ENCODE assay signal across 8 mouse cellular contexts in the genomic region with DNA sequence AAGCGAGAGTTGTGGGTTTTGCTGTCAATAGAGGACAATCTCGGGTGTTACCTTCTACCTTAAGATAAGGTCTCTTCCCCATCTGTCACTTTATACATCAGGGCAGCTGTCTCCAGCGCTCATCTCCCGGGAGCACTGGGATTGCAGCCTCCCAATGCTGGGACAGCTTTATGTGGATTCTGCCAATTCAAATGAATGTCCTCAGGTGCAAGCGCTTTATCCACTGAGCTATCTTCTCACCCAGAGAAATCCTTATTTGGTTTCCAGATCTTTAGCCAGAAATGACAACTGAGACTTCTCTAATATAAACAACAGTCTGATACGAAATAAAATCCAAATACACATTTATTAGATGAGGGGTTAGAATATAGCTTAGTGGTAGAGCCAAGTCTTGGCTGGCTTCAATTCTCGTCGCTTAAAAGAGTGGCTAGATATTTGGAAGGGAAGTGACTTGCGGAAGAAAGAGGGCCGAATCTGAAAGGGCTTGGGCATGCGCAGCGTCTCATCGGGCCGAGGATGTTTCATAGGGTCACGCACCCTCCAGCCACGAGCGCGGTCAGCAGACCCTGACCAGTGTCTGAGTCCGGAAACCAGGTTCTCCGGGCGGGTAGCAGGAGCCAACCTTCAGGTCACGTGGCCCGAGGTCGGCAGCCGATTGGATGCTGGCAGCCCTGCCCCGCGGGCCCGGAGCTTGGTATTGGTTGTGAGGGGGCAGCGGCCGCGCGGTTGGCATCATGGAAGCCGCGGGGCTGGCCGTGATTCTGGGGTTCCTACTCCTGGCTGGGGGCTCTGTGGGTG. TPM values are rescaled to one million over a fixed set of nuclear protein-coding genes. Genes with fewer than 3 reads are reported as not detected.
A peak's percentile ranks its signal among the peaks of the same experiment; 100 is the strongest.
DNase-seq lines count a peak whose midpoint lies in the region; ATAC-seq and TF ChIP-seq lines count a peak whose summit lies in the region.

A gene (plus strand): TSS at position 622 of the 798 bp plus-strand sequence.

- TF ChIP-seq POLR2A in embryonic fibroblast, embryonic 13.5 days (IDR thresholded peaks at IDR 0.05; ENCODE audit: low read depth, low read length), result peak; percentile 86
- 0 out of 2 replicates have a peak, but pooled peaks have one; percentile 15 for TF ChIP-seq POLR2A in limb, embryonic 14.5 days (IDR thresholded peaks at IDR 0.05; ENCODE audit: borderline replicate concordance, extremely low read depth, insufficient read depth, insufficient read length)
- peak; percentile 46 for TF ChIP-seq POLR2A in spleen, adult 2 months (IDR thresholded peaks at IDR 0.05; ENCODE audit: low read depth, low read length)

- 0 out of 2 replicates have a peak, but pooled peaks cover 7% of the 10 kb centered on the region for H3K27me3 ChIP-seq in kidney, embryonic 14.5 days (ENCODE audit: control insufficient read depth, insufficient read depth, low read length)
- 0 out of 2 replicates have a peak, but pooled peaks cover 3% of the 10 kb centered on the region for H3K27me3 ChIP-seq in limb, embryonic 14.5 days (ENCODE audit: control insufficient read depth, insufficient read depth, low read length)
- no peaks in the 10 kb centered on the region for H3K27me3 ChIP-seq in midbrain, embryonic 16.5 days (ENCODE audit: control insufficient read depth, insufficient read depth, low read depth, low read length)
- no peaks in the 10 kb centered on the region for H3K27me3 ChIP-seq in spleen, adult 2 months (ENCODE audit: control insufficient read depth, insufficient read depth, low read length)

- 5% methylated on average over 35 of the region's 35 CpGs for WGBS in kidney, embryonic 14.5 days
- WGBS in limb, embryonic 14.5 days, result 5% methylated on average over 31 of the region's 35 CpGs
- 3% methylated on average over 35 of the region's 35 CpGs for WGBS in midbrain, embryonic 16.5 days
- 6% methylated on average over 35 of the region's 35 CpGs for WGBS in spleen, adult 2 months

- ATAC-seq in kidney, embryonic 14.5 days (ENCODE audit: low FRiP score, low TSS enrichment), result peak; percentile 88
- ATAC-seq in limb, embryonic 14.5 days (ENCODE audit: low FRiP score, low read depth), result peak; percentile 92
- ATAC-seq in midbrain, embryonic 16.5 days, result peak; percentile 88

- peak within 1 kb of the TSS; percentile 51 for H3K4me3 ChIP-seq in embryonic fibroblast, embryonic 13.5 days (ENCODE audit: insufficient read depth, low read length)
- peak within 1 kb of the TSS; percentile 80 for H3K4me3 ChIP-seq in kidney, embryonic 14.5 days (ENCODE audit: low read length)
- H3K4me3 ChIP-seq in limb, embryonic 14.5 days (replicated peaks; ENCODE audit: low read length), result peak within 1 kb of the TSS; percentile 73
- peak within 1 kb of the TSS; percentile 78 for H3K4me3 ChIP-seq in midbrain, embryonic 16.5 days (ENCODE audit: low read depth, low read length)
- peak within 1 kb of the TSS; percentile 78 for H3K4me3 ChIP-seq in spleen, adult 2 months (ENCODE audit: extremely low read depth, insufficient read depth, insufficient read length)

- H3K9ac ChIP-seq in kidney, embryonic 14.5 days (ENCODE audit: low read depth, low read length), result peak within 1 kb of the TSS; percentile 74
- peak within 1 kb of the TSS; percentile 70 for H3K9ac ChIP-seq in limb, embryonic 14.5 days (ENCODE audit: low read depth, low read length, severe bottlenecking)
- peak within 1 kb of the TSS; percentile 92 for H3K9ac ChIP-seq in midbrain, embryonic 16.5 days (ENCODE audit: low read depth, low read length)

- H3K4me2 ChIP-seq in kidney, embryonic 14.5 days (replicated peaks; ENCODE audit: low read depth, low read length), result peak within 1 kb of the TSS; percentile 92
- peak within 1 kb of the TSS; percentile 99 for H3K4me2 ChIP-seq in limb, embryonic 14.5 days (replicated peaks; ENCODE audit: low read depth, low read length, severe bottlenecking)
- H3K4me2 ChIP-seq in midbrain, embryonic 16.5 days (ENCODE audit: low read length), result peak within 1 kb of the TSS; percentile 94

- H3K36me3 ChIP-seq in kidney, embryonic 14.5 days (ENCODE audit: control insufficient read depth, insufficient read depth, low read length), result no peaks in the 10 kb centered on the region
- no peaks in the 10 kb centered on the region for H3K36me3 ChIP-seq in limb, embryonic 14.5 days (ENCODE audit: control insufficient read depth, insufficient read depth, low read length)
- no peaks in the 10 kb centered on the region for H3K36me3 ChIP-seq in midbrain, embryonic 16.5 days (ENCODE audit: control insufficient read depth, insufficient read depth, low read length)
- H3K36me3 ChIP-seq in spleen, adult 2 months (ENCODE audit: control insufficient read depth, insufficient read depth, low read length), result no peaks in the 10 kb centered on the region

- no peak for TF ChIP-seq CTCF in embryonic fibroblast, embryonic 13.5 days (IDR thresholded peaks at IDR 0.05; ENCODE audit: borderline replicate concordance, insufficient read depth, low read length)
- no peak for TF ChIP-seq CTCF in spleen, adult 2 months (IDR thresholded peaks at IDR 0.05; ENCODE audit: extremely low read depth, insufficient read depth, insufficient read length, insufficient replicate concordance)

- H3K27ac ChIP-seq in embryonic fibroblast, embryonic 13.5 days (ENCODE audit: insufficient read depth, low read length), result no peak within 1 kb of the TSS
- no peak within 1 kb of the TSS for H3K27ac ChIP-seq in kidney, embryonic 14.5 days (ENCODE audit: low read depth, low read length)
- no peak within 1 kb of the TSS for H3K27ac ChIP-seq in limb, embryonic 14.5 days (replicated peaks; ENCODE audit: low read depth, low read length)
- H3K27ac ChIP-seq in midbrain, embryonic 16.5 days (ENCODE audit: low read length), result peak within 1 kb of the TSS; percentile 82
- H3K27ac ChIP-seq in spleen, adult 2 months (ENCODE audit: insufficient read depth, low read length), result peak within 1 kb of the TSS; percentile 75

- DNase-seq in B cell, adult 2 months, result peak; percentile 93 to 94
- peak; percentile 98 for DNase-seq in brain, adult 2 months (ENCODE audit: low read depth, low spot score)
- DNase-seq in heart, adult 9 months (ENCODE audit: low spot score in 2 of 2), result peak; percentile 96 to 98
- peak; percentile 90 for DNase-seq in limb, embryonic 14.5 days (ENCODE audit: low spot score)
- DNase-seq in spleen, adult 2 months (ENCODE audit: low read depth in 1 of 2, low spot score in 2 of 2), result peak; percentile 77 to 99

- H3K9me3 ChIP-seq in kidney, embryonic 14.5 days (ENCODE audit: control insufficient read depth, low read length), result no peaks in the 10 kb centered on the region
- no peaks in the 10 kb centered on the region for H3K9me3 ChIP-seq in limb, embryonic 14.5 days (ENCODE audit: control insufficient read depth, low read length)
- no peaks in the 10 kb centered on the region for H3K9me3 ChIP-seq in midbrain, embryonic 16.5 days (replicated peaks; ENCODE audit: control insufficient read depth, low read length, poor library complexity, severe bottlenecking)

- H3K4me1 ChIP-seq in embryonic fibroblast, embryonic 13.5 days (ENCODE audit: control insufficient read depth, insufficient read depth, low read length), result no peaks in the 10 kb centered on the region; the same call in 1 of the 2 replicates
- H3K4me1 ChIP-seq in kidney, embryonic 14.5 days (ENCODE audit: control insufficient read depth, insufficient read depth, low read length), result 0 out of 2 replicates have a peak, but pooled peaks cover 4% of the 10 kb centered on the region
- H3K4me1 ChIP-seq in limb, embryonic 14.5 days (ENCODE audit: control insufficient read depth, insufficient read depth, low read length), result 0 out of 2 replicates have a peak, but pooled peaks cover 6% of the 10 kb centered on the region
- H3K4me1 ChIP-seq in midbrain, embryonic 16.5 days (ENCODE audit: control insufficient read depth, insufficient read depth, low read length), result peaks cover 13% of the 10 kb centered on the region
- peaks cover 6% of the 10 kb centered on the region for H3K4me1 ChIP-seq in spleen, adult 2 months (ENCODE audit: control insufficient read depth, insufficient read depth, insufficient read length)

RNA-seq across cellular contexts. Expression of the gene that starts here (rescaled TPM):
- polyA plus RNA-seq in embryonic fibroblast, embryonic 13.5 days (2011; ENCODE audit: insufficient read length, low read depth, missing spikeins), result 21.8 and 24.9 TPM in 2 replicates
- polyA plus RNA-seq in kidney, embryonic 14.5 days (2014; fragmentation: Nextera tagmentation; extraction: Ambion mirVana), result 7.0 and 11.5 TPM in 2 replicates
- polyA plus RNA-seq in limb, embryonic 14.5 days (2012; rRNA removed), result 12.8 and 18.5 TPM in 2 replicates
- polyA plus RNA-seq in limb, embryonic 14.5 days (2014; fragmentation: Nextera tagmentation; extraction: Ambion mirVana), result 9.8 and 10.3 TPM in 2 replicates
- polyA plus RNA-seq in midbrain, embryonic 16.5 days (2015; fragmentation: Nextera tagmentation; extraction: Ambion mirVana), result 13.2 and 14.2 TPM in 2 replicates
- 28.6 and 34.8 TPM in 2 replicates for polyA plus RNA-seq in spleen, adult 2 months (2012; rRNA removed)

Comparison
In these comparisons a context has a peak if more than half of its experiments do, and no peak if none do; other contexts are left out.
1. H3K27ac ChIP-seq: peak in midbrain, embryonic 16.5 days (single experiment) and spleen, adult 2 months (single experiment); none in embryonic fibroblast, embryonic 13.5 days (single experiment), kidney, embryonic 14.5 days (single experiment) and limb, embryonic 14.5 days (single experiment).
2. POLR2A ChIP-seq: peak in every context shown above with its lines; median percentile 86 in embryonic fibroblast, embryonic 13.5 days; 46 in spleen, adult 2 months; 15 in limb, embryonic 14.5 days.
3. Peak in every context shown above with its lines, with median percentiles within 50 percentile points of each other: DNase-seq, H3K4me3 ChIP-seq, ATAC-seq, H3K4me2 ChIP-seq and H3K9ac ChIP-seq.